Mouse (Mus musculus) central nervous system, embryonic 14 days (tissue): Measurements from ENCODE around the gene Zfp646. TPM values are rescaled to one million over a fixed set of nuclear protein-coding genes. Genes with fewer than 3 reads are reported as not detected.

ENCODE experiments used
- polyA plus RNA-seq: library from polyadenylated mRNA; depleted of rRNA; stranded (reverse); fragments of >200 nt; gene quantifications from 2 replicates; pipeline ENCODE4 v1.2.3, GENCODE M21; 2012; rRNA removed

Gene Zfp646
- 23.8 and 25.2 TPM in 2 replicates for polyA plus RNA-seq

GRCm38 (mm10) chr7:127876041-127876466 lies at the start of gene Zfp646:
TSS of gene Zfp646 (plus strand) at chr7:127876221.

GRCm38 (mm10) chr7:127876467-127877348 lies 687 bp downstream of the Zfp646 start, which contains the start of gene Zfp668:
TSS of gene Zfp668 (minus strand) at chr7:127876828.

GRCm38 (mm10) chr7:127890798-127891197 lies 14.8 kb downstream of the Zfp646 start, which contains the start of gene Prss53:
TSS of gene Prss53 (minus strand) at chr7:127890970.

GRCm38 (mm10) chr7:127895442-127895841 lies 19.4 kb downstream of the Zfp646 start, which contains the start of the genes Gm21974 and Vkorc1:
TSS of gene Gm21974 (minus strand) at chr7:127895454.
TSS of gene Vkorc1 (minus strand) at chr7:127895617.

GRCm38 (mm10) chr7:127903971-127904796 lies 28.2 kb downstream of the Zfp646 start, which contains the start of gene Bckdk:
TSS of gene Bckdk (plus strand) at chr7:127904082.

GRCm38 (mm10) chr7:127912190-127912871 lies 36.3 kb downstream of the Zfp646 start, which contains the start of gene Kat8:
TSS of gene Kat8 (plus strand) at chr7:127912516.

GRCm38 (mm10) chr7:127929923-127930322 lies 53.9 kb downstream of the Zfp646 start, which contains the start of gene Prss8:
TSS of gene Prss8 (minus strand) at chr7:127930104.

Other genes with a start within 250 kb of the Zfp646 start
- gene Bcl7c, start 167.3 kb upstream of the Zfp646 start, polyA plus RNA-seq: 53.7 and 67.6 TPM in 2 replicates
- gene Ctf1, start 163.5 kb upstream of the Zfp646 start, polyA plus RNA-seq: 9.8 and 15.3 TPM in 2 replicates
- gene Ctf2, start 144.1 kb upstream of the Zfp646 start, polyA plus RNA-seq: not detected in 2 replicates
- gene Fbxl19, start 131.7 kb upstream of the Zfp646 start, polyA plus RNA-seq: 131 and 136 TPM in 2 replicates
- 8.2 and 10.4 TPM in 2 replicates for gene Orai3, start 106.4 kb upstream of the Zfp646 start, polyA plus RNA-seq
- gene Setd1a, start 99.6 kb upstream of the Zfp646 start, polyA plus RNA-seq: 16.7 and 23.0 TPM in 2 replicates
- gene Gm49388, start 90.6 kb upstream of the Zfp646 start, polyA plus RNA-seq: not detected in 2 replicates
- gene Hsd3b7, start 75.6 kb upstream of the Zfp646 start, polyA plus RNA-seq: 15.0 and 18.8 TPM in 2 replicates
- gene Stx4a, start 51.9 kb upstream of the Zfp646 start, polyA plus RNA-seq: 55.6 and 78.3 TPM in 2 replicates
- 82.8 and 97.6 TPM in 2 replicates for gene Stx1b, start 51.7 kb upstream of the Zfp646 start, polyA plus RNA-seq
- gene Zfp668, start 607 bp downstream of the Zfp646 start, polyA plus RNA-seq: 20.6 and 21.2 TPM in 2 replicates
- 2.4 and 3.0 TPM in 2 replicates for gene Prss53, start 14.7 kb downstream of the Zfp646 start, polyA plus RNA-seq
- gene Gm21974, start 19.2 kb downstream of the Zfp646 start, polyA plus RNA-seq: not detected in 2 replicates
- gene Vkorc1, start 19.4 kb downstream of the Zfp646 start, polyA plus RNA-seq: 61.4 and 95.9 TPM in 2 replicates
- 54.7 and 59.0 TPM in 2 replicates for gene Bckdk, start 27.9 kb downstream of the Zfp646 start, polyA plus RNA-seq
- 48.3 and 52.2 TPM in 2 replicates for gene Kat8, start 36.3 kb downstream of the Zfp646 start, polyA plus RNA-seq
- 0.20 and 2.6 TPM in 2 replicates for gene Prss8, start 53.9 kb downstream of the Zfp646 start, polyA plus RNA-seq
- 10.7 and 13.2 TPM in 2 replicates for gene Prss36, start 70.5 kb downstream of the Zfp646 start, polyA plus RNA-seq
- gene Fus, start 91.2 kb downstream of the Zfp646 start, polyA plus RNA-seq: 779 and 808 TPM in 2 replicates
- 7.0 and 10.3 TPM in 2 replicates for gene Pycard, start 117.6 kb downstream of the Zfp646 start, polyA plus RNA-seq
- gene Trim72, start 127.7 kb downstream of the Zfp646 start, polyA plus RNA-seq: 0.64 and 4.6 TPM in 2 replicates
- gene Itgam, start 186.4 kb downstream of the Zfp646 start, polyA plus RNA-seq: 2.0 and 2.3 TPM in 2 replicates
- gene Gm49368, start 186.5 kb downstream of the Zfp646 start, polyA plus RNA-seq: 0.01 and 0.05 TPM in 2 replicates